Mouse (Mus musculus) thymus, adult 18-20 months (tissue): Measurements from ENCODE around the gene Nploc4.

Experiments used
- DNase-seq, 2 experiments: peaks; one replicate each; pipeline ENCODE4 v3.0.0; 2022; ENCODE audit warnings: mixed read lengths in 2 of 2

Nploc4 gene

GRCm38 (mm10) chr11:120437152-120437856, at the start of gene Nploc4:
Nploc4 (minus strand) TSS chr11:120437708.
- DNase-seq, result peak; percentile 78 to 80

- no peak for DNase-seq
Measured at GRCm38 (mm10) chr11:120485251-120485650, 47.7 kb upstream of the Nploc4 start.

- peak; percentile 78 to 84 for DNase-seq
Measured at GRCm38 (mm10) chr11:120484265-120484981, 46.9 kb upstream of the Nploc4 start, which contains the start of gene Mrpl12. Mrpl12 (plus strand) TSS chr11:120484613.

- no peak for DNase-seq
Measured at GRCm38 (mm10) chr11:120483448-120483934, 46.0 kb upstream of the Nploc4 start.

- no peak for DNase-seq
Measured at GRCm38 (mm10) chr11:120472052-120472451, 34.5 kb upstream of the Nploc4 start.

- DNase-seq, result no peak
Measured at GRCm38 (mm10) chr11:120467736-120468092, 30.2 kb upstream of the Nploc4 start.

GRCm38 (mm10) chr11:120467051-120467735, 29.7 kb upstream of the Nploc4 start, which contains the start of gene Arl16:
Arl16 (minus strand) TSS chr11:120467607.
- peak; percentile 95 to 96 for DNase-seq

- no peak for DNase-seq
Measured at GRCm38 (mm10) chr11:120465521-120465920, 28.0 kb upstream of the Nploc4 start.

- DNase-seq, result no peak
Measured at GRCm38 (mm10) chr11:120464365-120464764, 26.9 kb upstream of the Nploc4 start.

- no peak for DNase-seq
Measured at GRCm38 (mm10) chr11:120463536-120463935, 26.0 kb upstream of the Nploc4 start.

GRCm38 (mm10) chr11:120458847-120459597, 21.5 kb upstream of the Nploc4 start:
- no peak for DNase-seq

GRCm38 (mm10) chr11:120457772-120458751, 20.6 kb upstream of the Nploc4 start, which contains the start of the genes Oxld1 and Ccdc137:
Oxld1 (minus strand) TSS chr11:120458068.
Ccdc137 (plus strand) TSS chr11:120458115.
- DNase-seq, result peak; percentile 57 to 66

- no peak for DNase-seq
Measured at GRCm38 (mm10) chr11:120457370-120457769, 19.9 kb upstream of the Nploc4 start.

- DNase-seq, result no peak
Measured at GRCm38 (mm10) chr11:120455413-120455812, 17.9 kb upstream of the Nploc4 start.

- DNase-seq, result no peak
Measured at GRCm38 (mm10) chr11:120454965-120455364, 17.5 kb upstream of the Nploc4 start.

- no peak for DNase-seq
Measured at GRCm38 (mm10) chr11:120453306-120453705, 15.8 kb upstream of the Nploc4 start, which contains the start of gene Pde6g. Pde6g (minus strand) TSS chr11:120453500.

- DNase-seq, result no peak
Measured at GRCm38 (mm10) chr11:120452246-120452645, 14.7 kb upstream of the Nploc4 start.

GRCm38 (mm10) chr11:120447179-120447578, 9.7 kb upstream of the Nploc4 start:
- DNase-seq, result no peak

GRCm38 (mm10) chr11:120445475-120445874, 8.0 kb upstream of the Nploc4 start:
- DNase-seq, result no peak

- DNase-seq, result no peak
Measured at GRCm38 (mm10) chr11:120444106-120444505, 6.6 kb upstream of the Nploc4 start.

- no peak for DNase-seq
Measured at GRCm38 (mm10) chr11:120442765-120443280, 5.3 kb upstream of the Nploc4 start.
